Mouse (Mus musculus) layer of hippocampus, postnatal 36 days (tissue): ENCODE results near the gene Slc25a28. TPM values are rescaled to one million over a fixed set of nuclear protein-coding genes. Genes with fewer than 3 reads are reported as not detected.

ENCODE experiments used
- DNase-seq, 2 experiments: peaks; one replicate each; pipeline ENCODE4 v3.0.0; 2022
- microRNA-seq, 2 experiments: library from miRNA; unstranded; fragments of <30 nt; microRNA quantifications; one replicate each; pipeline ENCODE4 v1.2.0; 2021
- total RNA-seq, 2 experiments: library from RNA; stranded (reverse); gene quantifications; 2 replicates each; pipeline ENCODE4 v1.2.3; 2021

The Slc25a28 gene
- total RNA-seq, 2 experiments from 2014 or later, result 43.3 to 43.6 TPM

- peak; percentile 67 to 80 for DNase-seq
Measured at GRCm38 (mm10) chr19:43630466-43631251, 44.0 kb downstream of the Slc25a28 start.

- DNase-seq, result no peak
Measured at GRCm38 (mm10) chr19:43629088-43629487, 45.6 kb downstream of the Slc25a28 start.

- DNase-seq, result no peak
Measured at GRCm38 (mm10) chr19:43627345-43627744, 47.3 kb downstream of the Slc25a28 start.

- no peak for DNase-seq
Measured at GRCm38 (mm10) chr19:43626160-43626559, 48.5 kb downstream of the Slc25a28 start.

GRCm38 (mm10) chr19:43623913-43624312 is 50.8 kb downstream of the Slc25a28 start:
- no peak for DNase-seq

GRCm38 (mm10) chr19:43619916-43620479 is 54.7 kb downstream of the Slc25a28 start:
- no peak for DNase-seq

- no peak for DNase-seq
Measured at GRCm38 (mm10) chr19:43618505-43619030, 56.1 kb downstream of the Slc25a28 start.

- DNase-seq, result no peak
Measured at GRCm38 (mm10) chr19:43617761-43618349, 56.8 kb downstream of the Slc25a28 start.

- DNase-seq, result no peak
Measured at GRCm38 (mm10) chr19:43616889-43617288, 57.8 kb downstream of the Slc25a28 start.

- no peak for DNase-seq
Measured at GRCm38 (mm10) chr19:43616415-43616861, 58.2 kb downstream of the Slc25a28 start.

- DNase-seq, result no peak
Measured at GRCm38 (mm10) chr19:43615571-43616414, 58.9 kb downstream of the Slc25a28 start.

- no peak for DNase-seq
Measured at GRCm38 (mm10) chr19:43615074-43615445, 59.6 kb downstream of the Slc25a28 start.

- no peak for DNase-seq
Measured at GRCm38 (mm10) chr19:43614341-43615073, 60.2 kb downstream of the Slc25a28 start.

Small RNA genes lying within 50 kb of the gene (microRNA-seq; reads per million reads assigned to microRNA genes)
- 0 reads per million in 2 experiments for gene Gm22646

Other genes starting within 250 kb of the Slc25a28 start
- gene Cnnm1, start 234.4 kb downstream of the Slc25a28 start, total RNA-seq, result 100 to 1,000 TPM; 106 to 110 TPM
- gene Got1, start 150.3 kb downstream of the Slc25a28 start, total RNA-seq, result 100 to 1,000 TPM; 308 to 355 TPM
- gene Nkx2-3, start 62.6 kb downstream of the Slc25a28 start, total RNA-seq, result not detected
- 10 to 100 TPM; 20.1 to 21.6 TPM for gene Entpd7, start 14.8 kb upstream of the Slc25a28 start, total RNA-seq
- gene Cutc, start 78.1 kb upstream of the Slc25a28 start, total RNA-seq, result 1 to 10 TPM; 4.6 to 8.8 TPM
- 10 to 100 TPM; 15.1 to 17.9 TPM for gene Cox15, start 78.1 kb upstream of the Slc25a28 start, total RNA-seq
- not detected for gene Abcc2, start 107.3 kb upstream of the Slc25a28 start, total RNA-seq